Mouse (Mus musculus): Measurements from ENCODE around the gene P4ha1.

DNA sequence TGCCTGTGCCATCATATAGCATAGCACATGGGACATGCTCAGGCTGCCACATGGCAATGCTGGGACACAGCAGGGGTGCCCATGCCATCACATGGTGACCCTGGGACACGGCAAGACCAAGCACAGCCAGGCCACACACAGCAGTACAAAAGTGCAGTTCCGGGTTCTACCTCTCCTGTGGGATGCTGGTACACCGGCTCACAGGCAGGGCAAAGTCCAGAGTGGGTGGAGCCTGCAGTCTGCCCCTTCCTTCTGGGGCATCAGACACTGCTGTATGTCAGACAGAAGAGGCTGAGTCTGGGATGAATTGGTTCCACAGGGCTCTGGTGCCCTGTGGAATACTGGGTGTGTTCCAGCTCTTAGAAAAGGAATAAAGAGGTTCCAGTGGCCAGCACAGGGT is 31.6 kb upstream of the P4ha1 start:
- TF ChIP-seq CTCF (IDR thresholded peaks at IDR 0.05; ENCODE audit: extremely low read depth, insufficient read depth, insufficient read length, insufficient replicate concordance) (no peak), POLR2A (IDR thresholded peaks at IDR 0.05; ENCODE audit: low read depth, low read length) (no peak)

All from spleen, adult 2 months (tissue).